Mouse (Mus musculus) midbrain, embryonic 16.5 days (tissue): ENCODE results near the gene Fhl4. TPM values are rescaled to one million over a fixed set of nuclear protein-coding genes. Genes with fewer than 3 reads are reported as not detected.

Source experiments
- polyA plus RNA-seq: library from polyadenylated mRNA; unstranded; fragments of >200 nt; fragmentation: Nextera tagmentation; extraction: Ambion mirVana; gene quantifications from 2 replicates; pipeline ENCODE4 v1.2.1, GENCODE M21; 2015

Gene Fhl4
- polyA plus RNA-seq, 1 experiment from 2014 or later = 2.4 TPM

Other genes starting within 250 kb of the Fhl4 start
- gene Ric8b, start 184.9 kb downstream of the Fhl4 start, polyA plus RNA-seq = 49.3 and 51.0 TPM in 2 replicates
- gene Tmem263, start 132 bp upstream of the Fhl4 start, polyA plus RNA-seq = 54.4 and 61.5 TPM in 2 replicates
- 25.1 and 27.7 TPM in 2 replicates for gene Mterf2, start 25.5 kb upstream of the Fhl4 start, polyA plus RNA-seq
- gene Cry1, start 82.6 kb upstream of the Fhl4 start, polyA plus RNA-seq = 41.8 and 43.5 TPM in 2 replicates